Mouse (Mus musculus) CD4-positive, CD25-positive, alpha-beta regulatory T cell, adult 4 months (primary cell): Measurements from ENCODE around the gene 2510002D24Rik. TPM values are rescaled to one million over a fixed set of nuclear protein-coding genes. Genes with fewer than 3 reads are reported as not detected.
A peak's percentile ranks its signal among the peaks of the same experiment; 100 is the strongest.
"Not testable (repeated sequence)": the region's sequence is repeated elsewhere in the genome, so short reads cannot be mapped to it uniquely, and the experiment has no call there.

Experiments
- ATAC-seq: one replicate; pipeline ENCODE4 v1.8.0; 2017
- polyA plus RNA-seq, 2 experiments: library from polyadenylated mRNA; unstranded; fragments of 100-300 nt; shearing (Covaris generic); gene quantifications; one replicate each; pipeline ENCODE4 v1.2.1; 2017

The 2510002D24Rik gene
- polyA plus RNA-seq, 2 experiments from 2014 or later: 85.2 to 98.8 TPM

DNA sequence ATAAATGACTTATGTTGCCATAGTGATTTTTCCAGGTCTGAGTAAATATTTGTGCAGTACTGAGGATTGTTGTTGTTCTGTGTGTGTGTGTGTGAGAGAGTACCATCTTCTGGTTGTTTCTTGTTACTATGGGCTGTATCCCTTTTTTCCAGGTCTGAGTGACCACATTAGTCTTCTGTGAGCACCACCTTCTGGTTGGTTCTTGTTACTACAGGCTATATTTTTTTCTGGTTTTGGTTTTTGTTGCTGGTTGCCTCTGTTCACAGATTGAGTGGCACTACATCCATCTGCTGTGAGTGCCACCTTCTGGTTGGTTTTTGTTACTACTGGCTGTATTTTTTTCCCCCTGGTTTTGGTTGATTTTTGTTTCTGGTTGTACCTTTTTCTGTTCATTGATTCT is 22.2 kb downstream of the 2510002D24Rik start:
- ATAC-seq: peak; percentile 71

DNA sequence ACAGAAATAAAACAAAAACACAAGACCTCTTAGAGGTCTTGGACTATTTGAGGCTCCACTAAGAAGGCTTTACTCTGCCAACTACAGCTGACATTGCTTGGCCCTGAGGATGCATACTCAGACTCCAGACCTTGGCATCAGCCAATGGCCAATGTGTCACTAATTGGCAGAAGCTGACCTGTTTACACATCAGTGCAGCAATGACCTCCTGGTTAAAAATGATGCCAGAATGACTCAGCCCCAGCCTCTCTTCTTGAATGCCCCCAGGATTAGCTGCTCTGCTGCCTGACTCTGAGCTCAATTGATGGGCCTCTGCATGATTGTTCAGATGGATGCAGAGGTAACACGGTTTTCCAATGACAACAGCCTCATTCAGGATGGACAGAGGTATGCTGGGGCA is 23.8 kb downstream of the 2510002D24Rik start:
- no peak for ATAC-seq

DNA sequence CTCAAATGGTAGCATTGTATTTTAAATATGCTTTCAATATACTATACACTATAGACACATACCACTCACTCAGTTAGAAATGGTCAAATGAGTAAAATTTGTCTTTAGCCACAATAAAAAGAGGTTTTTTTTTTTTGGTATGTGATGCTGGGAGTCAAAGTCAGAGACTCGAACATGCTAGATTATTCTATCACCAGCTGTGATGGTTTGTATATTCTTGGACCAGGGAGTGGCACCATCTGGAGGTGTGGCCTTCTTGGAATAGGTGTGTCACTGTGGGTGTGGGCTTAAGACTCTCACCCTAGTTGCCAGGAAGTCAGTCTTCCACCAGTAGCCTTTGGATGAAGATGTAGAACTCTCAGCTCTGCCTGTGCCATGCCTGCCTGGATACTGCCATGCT is 34.1 kb downstream of the 2510002D24Rik start:
- not testable (repeated sequence) for ATAC-seq

DNA sequence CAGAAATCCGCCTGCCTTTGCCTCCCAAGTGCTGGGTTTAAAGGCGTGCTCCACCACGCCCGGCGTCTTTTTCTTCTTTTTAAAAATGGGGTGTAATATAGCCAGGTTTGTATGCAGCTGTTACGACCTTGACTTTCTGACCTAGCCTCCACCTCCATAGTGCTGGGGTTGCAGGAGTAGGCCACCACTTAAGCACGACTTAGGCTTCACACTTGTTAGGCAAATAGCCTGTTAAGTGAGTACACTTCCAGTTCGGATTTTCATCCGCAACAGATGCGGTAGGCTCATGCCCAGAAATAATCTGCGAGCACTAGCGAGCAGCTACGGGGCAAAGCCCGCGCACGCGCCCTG is 39.7 kb downstream of the 2510002D24Rik start:
- peak; percentile 0 for ATAC-seq

DNA sequence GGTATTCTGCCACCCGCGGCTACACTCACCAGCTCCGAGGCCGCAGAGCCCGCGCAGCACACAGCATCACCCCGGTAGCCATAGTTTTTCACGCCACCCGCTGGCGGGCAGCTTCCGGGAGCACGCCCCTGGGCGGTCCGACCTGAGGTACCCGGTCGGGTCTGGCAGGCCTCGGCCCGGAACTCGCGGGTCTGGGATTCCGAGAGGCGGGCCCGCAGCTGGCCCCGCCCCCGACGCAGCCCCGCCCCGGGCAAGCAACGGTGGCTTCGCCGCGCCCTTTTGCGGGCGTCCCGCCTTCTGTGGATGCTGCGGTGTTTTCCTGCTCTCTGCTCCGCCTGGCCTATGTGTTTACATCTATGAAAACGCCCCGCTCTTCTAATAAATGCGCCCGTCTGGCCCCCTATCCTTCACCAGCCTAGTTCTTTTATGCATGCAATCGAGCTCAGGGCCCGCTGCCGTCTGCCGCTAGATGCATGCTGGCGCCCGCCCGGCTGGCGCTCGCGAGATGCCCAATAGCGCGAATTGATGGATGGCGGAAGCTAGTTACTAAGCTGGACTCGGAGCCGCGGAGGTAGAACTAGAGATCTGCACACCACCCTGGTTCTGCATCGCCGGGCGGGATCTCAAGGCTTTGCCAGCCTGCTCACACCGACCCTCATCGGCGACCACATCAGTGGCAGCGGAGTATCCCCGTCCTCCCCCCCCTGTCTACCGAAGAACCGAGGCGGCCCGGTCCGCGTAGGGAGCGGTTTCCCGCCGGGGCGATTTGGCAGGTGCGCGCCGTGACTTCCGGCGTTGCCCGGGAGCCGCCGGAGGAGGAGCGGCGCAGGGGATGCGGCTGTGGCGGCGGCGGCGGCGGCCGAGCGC is 40.3 kb downstream of the 2510002D24Rik start, which contains the start of the genes Mrpl40 and Hira:
Mrpl40 (minus strand) TSS at position 421 of the 867 bp plus-strand sequence.
Hira (plus strand) TSS at position 596 of the 867 bp plus-strand sequence.
- peak; percentile 77 for ATAC-seq

DNA sequence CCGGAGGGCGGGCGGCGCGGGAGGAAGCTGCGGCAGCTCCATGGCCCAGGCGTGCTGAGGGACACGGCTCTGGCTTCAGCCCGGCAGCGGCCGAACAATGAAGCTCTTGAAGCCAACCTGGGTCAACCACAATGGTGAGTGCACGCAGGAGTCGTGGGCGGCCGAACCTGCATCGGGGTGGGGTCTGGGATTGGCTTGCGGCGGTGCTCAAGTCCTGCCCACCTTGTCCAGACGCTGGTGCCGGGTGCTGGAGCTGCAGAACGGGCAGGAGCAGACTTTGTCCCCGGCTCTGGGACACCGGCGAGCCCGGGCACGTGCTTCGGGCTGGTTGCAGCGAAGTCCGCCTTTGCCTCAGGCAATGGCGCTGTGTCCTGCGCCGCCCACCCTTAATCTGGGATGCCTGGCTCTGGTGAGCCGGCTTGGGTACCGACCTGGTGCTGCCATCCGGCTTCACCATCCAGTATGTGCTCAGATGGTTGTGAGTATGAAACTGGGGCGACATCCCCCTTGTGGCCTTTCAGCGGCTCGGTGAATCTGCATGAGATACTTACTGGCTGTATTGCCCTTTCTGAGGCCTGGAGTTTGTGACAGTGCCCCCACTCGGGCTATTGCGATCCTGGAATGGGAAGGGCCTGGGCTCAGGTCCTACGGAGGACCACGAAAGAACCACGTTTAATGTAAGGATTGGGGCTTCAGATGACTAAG is 41.2 kb downstream of the 2510002D24Rik start:
- peak; percentile 42 for ATAC-seq

DNA sequence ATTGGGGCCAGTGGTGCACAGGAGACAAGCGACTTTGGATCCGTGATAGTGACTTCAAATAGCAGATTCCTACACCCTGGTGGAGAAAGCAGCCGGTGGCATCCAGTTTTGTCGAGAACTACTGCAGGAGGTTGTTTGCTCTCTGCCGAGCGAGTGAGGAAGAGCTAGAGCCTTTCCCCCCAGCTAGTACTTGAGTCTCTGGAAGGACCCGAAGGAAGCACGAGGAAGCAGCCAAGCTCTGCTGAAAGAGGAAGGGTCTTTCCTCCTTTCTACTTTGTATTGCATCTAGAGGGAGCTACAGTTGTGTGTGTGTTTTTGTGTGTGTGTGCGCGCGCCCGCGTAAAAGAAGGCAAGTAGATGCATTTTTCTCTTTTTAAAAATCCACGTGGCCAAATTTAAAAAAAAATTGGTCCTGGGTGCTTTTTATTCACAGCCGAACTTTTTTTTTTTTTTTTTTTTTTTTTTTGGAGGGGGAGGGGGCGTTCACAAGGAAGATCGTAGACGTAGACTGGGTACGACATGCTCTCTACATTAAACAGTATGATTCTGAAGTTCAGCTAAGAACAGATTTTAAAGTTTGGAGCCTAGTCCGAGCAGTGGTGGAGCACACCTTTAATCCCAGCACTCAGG is 41.8 kb downstream of the 2510002D24Rik start:
- ATAC-seq: peak; percentile 11

DNA sequence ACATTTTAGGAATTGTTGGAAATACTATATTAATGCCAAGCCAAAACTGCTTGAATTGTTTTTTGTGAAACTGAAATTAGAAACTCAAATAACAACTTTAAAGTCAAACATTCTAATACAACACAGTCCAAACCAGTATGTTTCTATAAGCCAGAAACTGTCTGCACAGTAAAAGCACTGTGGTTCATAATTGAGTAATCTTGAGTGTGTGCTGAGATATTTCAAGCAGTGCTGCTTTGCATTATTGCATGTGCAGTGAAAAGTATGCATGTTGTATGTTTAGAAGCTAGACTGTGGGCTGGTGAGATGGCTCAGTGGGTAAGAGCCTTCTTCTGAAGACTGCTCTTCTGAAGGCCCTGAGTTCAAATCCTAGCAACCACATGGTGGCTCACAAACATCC is 47.7 kb downstream of the 2510002D24Rik start:
- ATAC-seq: no peak

Other genes starting within 250 kb of the 2510002D24Rik start
- gene Tbx1, start 245.9 kb upstream of the 2510002D24Rik start, polyA plus RNA-seq: not detected
- gene Gp1bb, start 214.2 kb upstream of the 2510002D24Rik start, polyA plus RNA-seq: not detected
- not detected for gene Gm49601, start 210.2 kb upstream of the 2510002D24Rik start, polyA plus RNA-seq
- gene Sept5, start 206.6 kb upstream of the 2510002D24Rik start, polyA plus RNA-seq: 1 to 10 TPM in 1 of 2 experiments, under 1 TPM in 1; 0.36 to 1.5 TPM
- not detected for gene Cldn5, start 59.7 kb upstream of the 2510002D24Rik start, polyA plus RNA-seq
- 100 to 1,000 TPM; 118 to 162 TPM for gene Ufd1, start 24.8 kb upstream of the 2510002D24Rik start, polyA plus RNA-seq
- gene Cdc45, start 24.6 kb upstream of the 2510002D24Rik start, polyA plus RNA-seq: 1 to 10 TPM; 5.8 to 9.4 TPM
- gene Gm28539, start within 50 bp of the 2510002D24Rik start, polyA plus RNA-seq: not detected
- 10 to 100 TPM; 76.9 to 86.3 TPM for gene Mrpl40, start 40.3 kb downstream of the 2510002D24Rik start, polyA plus RNA-seq
- 10 to 100 TPM in 1 of 2 experiments, 1 to 10 TPM in 1; 8.5 to 11.4 TPM for gene Hira, start 40.5 kb downstream of the 2510002D24Rik start, polyA plus RNA-seq